Mouse (Mus musculus): ENCODE results near the gene Unc5b. TPM values are rescaled to one million over a fixed set of nuclear protein-coding genes. Genes with fewer than 3 reads are reported as not detected.

Gene Unc5b
- polyA plus RNA-seq, 1 experiment from 2014 or later: 1.3 TPM

- Histone ChIP-seq H3K9me3 (replicated peaks) (no peaks in the 10 kb centered on the region), H3K27ac (no peak overlapping the region), H3K4me3 (no peak overlapping the region), H3K36me3 (no peaks in the 10 kb centered on the region), H3K4me1 (peaks cover 18% of the 10 kb centered on the region), H3K27me3 (replicated peaks) (peaks cover 81% of the 10 kb centered on the region), H3K4me2 (no peak overlapping the region), H3K9ac (no peak overlapping the region)
- WGBS (ENCODE audit: insufficient replicate concordance): 55% methylated on average over 21 of the region's 21 CpGs
- ATAC-seq: 0 out of 2 replicates have a peak, but pooled peaks have one; percentile 4
Observed at GRCm38 (mm10) chr10:60805436-60806206, 25.8 kb downstream of the Unc5b start.

- Histone ChIP-seq H3K9ac (no peak overlapping the region), H3K4me3 (no peak overlapping the region), H3K36me3 (no peaks in the 10 kb centered on the region), H3K4me2 (no peak overlapping the region), H3K4me1 (peaks cover 21% of the 10 kb centered on the region), H3K9me3 (replicated peaks) (no peaks in the 10 kb centered on the region), H3K27ac (no peak overlapping the region), H3K27me3 (replicated peaks) (peaks cover 84% of the 10 kb centered on the region)
- no peak for ATAC-seq
- WGBS (ENCODE audit: insufficient replicate concordance): 25% methylated on average over 4 of the region's 4 CpGs
Observed at GRCm38 (mm10) chr10:60804865-60805264, 26.5 kb downstream of the Unc5b start.

DNA sequence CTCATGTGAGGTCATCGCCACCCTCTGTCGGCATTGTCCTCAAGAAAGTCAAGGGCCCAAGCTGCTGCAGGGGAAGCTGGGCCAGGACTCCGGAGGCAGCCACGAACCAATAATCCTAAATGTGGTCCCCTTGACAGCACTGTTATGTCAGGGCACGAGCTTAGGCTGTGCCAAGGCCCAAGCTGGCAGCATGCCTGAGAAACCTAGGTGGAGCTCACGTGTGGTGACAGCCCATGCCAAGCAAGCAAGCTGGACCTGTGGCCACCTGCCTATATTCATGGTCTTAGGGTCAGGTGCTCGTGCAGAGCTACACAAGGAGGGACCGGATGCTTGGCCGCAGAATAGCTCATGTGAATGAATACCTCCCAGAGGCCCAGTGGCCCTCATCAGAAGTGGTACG lies 27.4 kb downstream of the Unc5b start:
- Histone ChIP-seq H3K36me3 (no peaks in the 10 kb centered on the region), H3K27me3 (replicated peaks) (peaks cover 86% of the 10 kb centered on the region), H3K4me3 (no peak overlapping the region), H3K27ac (no peak overlapping the region), H3K9me3 (replicated peaks) (no peaks in the 10 kb centered on the region), H3K4me1 (peaks cover 21% of the 10 kb centered on the region), H3K4me2 (no peak overlapping the region), H3K9ac (no peak overlapping the region)
- no peak for ATAC-seq
- WGBS (ENCODE audit: insufficient replicate concordance): 72% methylated on average over 10 of the region's 10 CpGs

GRCm38 (mm10) chr10:60801898-60802412 lies 29.4 kb downstream of the Unc5b start:
- Histone ChIP-seq H3K4me3 (no peak overlapping the region), H3K27ac (no peak overlapping the region), H3K27me3 (replicated peaks) (peaks cover 70% of the 10 kb centered on the region), H3K4me2 (no peak overlapping the region), H3K9me3 (replicated peaks) (no peaks in the 10 kb centered on the region), H3K4me1 (peaks cover 8% of the 10 kb centered on the region; the same call in 1 of the 2 replicates), H3K9ac (no peak overlapping the region), H3K36me3 (no peaks in the 10 kb centered on the region)
- WGBS (ENCODE audit: insufficient replicate concordance): 46% methylated on average over 12 of the region's 12 CpGs
- ATAC-seq: no peak

GRCm38 (mm10) chr10:60801168-60801897 lies 30.0 kb downstream of the Unc5b start:
- Histone ChIP-seq H3K4me3 (no peak overlapping the region), H3K9me3 (replicated peaks) (no peaks in the 10 kb centered on the region), H3K27ac (no peak overlapping the region), H3K4me1 (peaks cover 8% of the 10 kb centered on the region; the same call in 1 of the 2 replicates), H3K27me3 (replicated peaks) (peaks cover 65% of the 10 kb centered on the region), H3K4me2 (no peak overlapping the region), H3K9ac (no peak overlapping the region), H3K36me3 (no peaks in the 10 kb centered on the region)
- ATAC-seq: no peak
- 22% methylated on average over 11 of the region's 11 CpGs for WGBS (ENCODE audit: insufficient replicate concordance)

GRCm38 (mm10) chr10:60800295-60801167 lies 30.9 kb downstream of the Unc5b start:
- Histone ChIP-seq H3K27ac (no peak overlapping the region), H3K9me3 (replicated peaks) (no peaks in the 10 kb centered on the region), H3K27me3 (replicated peaks) (peaks cover 58% of the 10 kb centered on the region), H3K4me2 (no peak overlapping the region), H3K4me3 (no peak overlapping the region), H3K36me3 (no peaks in the 10 kb centered on the region), H3K4me1 (peaks cover 8% of the 10 kb centered on the region; the same call in 1 of the 2 replicates), H3K9ac (no peak overlapping the region)
- 11% methylated on average over 19 of the region's 19 CpGs for WGBS (ENCODE audit: insufficient replicate concordance)
- ATAC-seq: no peak

DNA sequence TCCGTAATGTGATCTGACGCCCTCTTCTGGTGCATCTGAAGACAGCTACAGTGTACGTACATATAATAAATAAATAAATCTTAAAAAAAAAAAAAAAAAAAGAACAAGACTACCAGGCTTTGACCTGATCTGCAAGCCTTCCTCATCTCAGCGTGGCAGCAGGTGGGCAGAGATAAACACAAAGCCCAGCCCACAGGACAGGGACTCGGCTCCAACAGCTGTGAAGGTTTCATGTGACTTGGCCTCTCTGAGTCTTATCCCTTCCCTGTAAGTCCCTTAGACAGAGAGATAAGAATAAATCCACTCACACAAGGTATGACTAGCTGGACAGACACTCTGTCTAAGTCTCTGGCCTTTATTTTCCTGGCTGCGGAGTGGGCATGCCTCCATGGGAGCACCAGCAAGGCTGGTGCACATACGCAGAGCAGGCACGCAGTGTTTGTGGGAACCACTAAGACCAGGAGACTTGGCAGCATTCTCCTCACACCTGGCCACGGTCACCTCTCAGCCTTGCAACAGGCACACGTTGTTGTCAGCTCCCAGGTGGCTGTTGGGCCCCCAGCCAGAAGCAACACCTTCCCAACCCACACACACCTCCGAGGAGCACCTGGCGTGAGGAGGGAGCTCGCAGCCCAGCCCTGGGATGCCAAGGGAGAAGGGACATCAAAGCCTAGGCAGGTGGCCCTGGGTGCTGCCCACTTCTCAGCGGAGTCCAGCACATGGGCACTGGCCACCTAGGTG lies 33.5 kb downstream of the Unc5b start:
- ATAC-seq: no peak
- peaks cover 27% of the 10 kb centered on the region for H3K4me1 ChIP-seq
- no peak overlapping the region for H3K9ac ChIP-seq
- 61% methylated on average over 14 of the region's 14 CpGs for WGBS (ENCODE audit: insufficient replicate concordance)
- H3K36me3 ChIP-seq: no peaks in the 10 kb centered on the region
- no peaks in the 10 kb centered on the region for H3K9me3 ChIP-seq (replicated peaks)
- no peak overlapping the region for H3K27ac ChIP-seq
- no peak overlapping the region for H3K4me2 ChIP-seq
- peaks cover 43% of the 10 kb centered on the region for H3K27me3 ChIP-seq (replicated peaks)
- H3K4me3 ChIP-seq: no peak overlapping the region

DNA sequence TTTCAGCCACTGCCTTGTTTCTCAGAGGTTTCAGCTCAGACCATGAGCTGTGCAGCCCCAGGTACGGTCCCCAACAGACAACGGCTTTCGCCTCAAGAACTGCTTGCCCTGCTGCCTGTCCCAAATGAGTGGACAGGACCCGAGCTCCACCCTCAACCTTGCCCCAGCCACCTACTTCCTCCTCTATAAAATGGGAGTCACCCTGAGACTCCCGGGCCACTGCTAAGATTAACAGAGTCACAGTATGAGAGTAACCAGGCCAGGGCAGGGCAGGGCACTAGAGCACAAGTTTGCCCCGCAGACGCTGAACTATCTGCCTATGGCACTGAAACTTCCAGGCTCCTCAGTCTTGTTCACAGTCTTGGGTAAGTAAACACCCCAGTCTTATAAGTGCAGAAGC lies 34.9 kb downstream of the Unc5b start:
- Histone ChIP-seq H3K4me1 (peaks cover 30% of the 10 kb centered on the region), H3K9ac (no peak overlapping the region), H3K4me2 (no peak overlapping the region), H3K9me3 (replicated peaks) (no peaks in the 10 kb centered on the region), H3K36me3 (no peaks in the 10 kb centered on the region), H3K4me3 (no peak overlapping the region), H3K27ac (no peak overlapping the region), H3K27me3 (replicated peaks) (peaks cover 29% of the 10 kb centered on the region)
- 76% methylated on average over 7 of the region's 7 CpGs for WGBS (ENCODE audit: insufficient replicate concordance)
- ATAC-seq: no peak

DNA sequence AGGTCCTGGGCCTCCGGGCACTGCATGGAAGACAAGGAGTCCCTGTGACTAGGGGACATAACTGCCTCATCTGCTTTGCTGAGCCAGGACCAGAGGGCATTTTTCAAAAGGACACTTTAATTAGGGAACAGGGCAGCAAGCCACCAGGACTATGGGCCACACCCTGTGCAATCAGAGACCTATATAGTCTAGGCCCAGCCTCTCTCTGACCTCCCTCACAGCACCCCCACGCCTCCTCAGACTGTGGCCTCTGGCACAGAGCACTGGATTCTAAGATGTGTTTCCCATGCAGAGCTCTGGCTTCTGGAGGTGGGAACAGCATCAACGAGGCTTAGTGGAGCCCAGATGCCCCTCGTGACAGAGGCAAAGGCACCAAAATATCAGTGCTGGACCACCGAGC lies 35.4 kb downstream of the Unc5b start:
- peaks cover 29% of the 10 kb centered on the region for H3K4me1 ChIP-seq

GRCm38 (mm10) chr10:60794792-60795191 lies 36.6 kb downstream of the Unc5b start:
- Histone ChIP-seq H3K4me3 (no peak overlapping the region), H3K27ac (no peak overlapping the region), H3K27me3 (replicated peaks) (peaks cover 13% of the 10 kb centered on the region), H3K9me3 (replicated peaks) (no peaks in the 10 kb centered on the region), H3K4me1 (peaks cover 23% of the 10 kb centered on the region; the same call in 1 of the 2 replicates), H3K4me2 (no peak overlapping the region), H3K9ac (no peak overlapping the region), H3K36me3 (no peaks in the 10 kb centered on the region)
- 0 out of 2 replicates have a peak, but pooled peaks have one; percentile 5 for ATAC-seq
- 56% methylated on average over 8 of the region's 8 CpGs for WGBS (ENCODE audit: insufficient replicate concordance)

More for the DNA sequence above, 35.4 kb downstream of the Unc5b start:
- H3K4me3 ChIP-seq: no peak overlapping the region
- no peak overlapping the region for H3K9ac ChIP-seq
- no peaks in the 10 kb centered on the region for H3K36me3 ChIP-seq
- WGBS (ENCODE audit: insufficient replicate concordance): 62% methylated on average over 5 of the region's 5 CpGs
- ATAC-seq: no peak
- H3K4me2 ChIP-seq: no peak overlapping the region
- peaks cover 25% of the 10 kb centered on the region for H3K27me3 ChIP-seq (replicated peaks)
- no peak overlapping the region for H3K27ac ChIP-seq
- H3K9me3 ChIP-seq (replicated peaks): no peaks in the 10 kb centered on the region

- peak; percentile 30; the same call in 1 of the 2 replicates for ATAC-seq
- Histone ChIP-seq H3K36me3 (no peaks in the 10 kb centered on the region), H3K27ac (no peak overlapping the region), H3K9ac (no peak overlapping the region), H3K4me1 (peaks cover 23% of the 10 kb centered on the region; the same call in 1 of the 2 replicates), H3K9me3 (replicated peaks) (no peaks in the 10 kb centered on the region), H3K27me3 (replicated peaks) (peaks cover 8% of the 10 kb centered on the region), H3K4me3 (no peak overlapping the region), H3K4me2 (no peak overlapping the region)
- 62% methylated on average over 11 of the region's 11 CpGs for WGBS (ENCODE audit: insufficient replicate concordance)
Observed at GRCm38 (mm10) chr10:60794374-60794773, 37.0 kb downstream of the Unc5b start.

Data from liver, embryonic 12.5 days (tissue).